8 mouse cellular contexts compared by ENCODE assay signal in the genomic region with DNA sequence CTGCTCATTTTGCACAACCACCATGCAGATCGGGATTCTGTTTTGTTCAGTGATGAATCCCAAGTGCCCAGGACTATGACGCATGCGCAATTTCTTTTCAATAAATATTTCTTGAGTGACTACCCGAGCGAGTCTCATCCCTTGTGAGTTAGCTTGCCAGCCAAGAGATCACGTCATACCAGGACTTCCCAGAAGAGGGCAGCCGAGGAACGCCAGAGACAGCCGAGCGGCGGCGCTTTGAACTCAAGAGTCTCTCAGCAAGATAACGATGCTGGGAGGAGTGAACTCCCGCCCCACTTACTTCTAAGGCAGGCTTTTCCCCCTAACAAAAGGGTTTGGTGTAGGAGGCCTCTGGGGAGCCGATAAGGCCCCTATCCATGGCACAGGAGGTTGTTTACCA. TPM values are rescaled to one million over a fixed set of nuclear protein-coding genes. Genes with fewer than 3 reads are reported as not detected.
DNase-seq lines count a peak whose midpoint lies in the region; ATAC-seq lines count a peak whose summit lies in the region.

No protein-coding gene starts in this region.

- ATAC-seq in frontal cortex, adult (ENCODE audit: low TSS enrichment) = peak; percentile 95

- H3K4me3 ChIP-seq in hindbrain, embryonic 10.5 days = no peak overlapping the region

- 5% methylated on average over 15 of the region's 15 CpGs for WGBS in hindbrain, embryonic 10.5 days

- H3K4me1 ChIP-seq in hindbrain, embryonic 10.5 days (replicated peaks) = peaks cover 15% of the 10 kb centered on the region

- DNase-seq in R1 (ENCODE audit: low read depth, low spot score) = peak; percentile 83
- DNase-seq in cerebellum, adult 9-11 months = peak; percentile 65
- DNase-seq in hindbrain, embryonic 10.5 days (ENCODE audit: low spot score) = peak; percentile 93
- peak; percentile 97 to 99 for DNase-seq in layer of hippocampus, postnatal 10 days (ENCODE audit: low spot score in 2 of 2)
- peak; percentile 83 for DNase-seq in lung, postnatal 25 days (ENCODE audit: low spot score)
- DNase-seq in retina, postnatal 1 day = peak; percentile 92
- peak; percentile 74 for DNase-seq in urinary bladder, adult 2 months (ENCODE audit: low spot score)

- peaks cover 51% of the 10 kb centered on the region for H3K27me3 ChIP-seq in hindbrain, embryonic 10.5 days (ENCODE audit: insufficient read depth, poor library complexity, severe bottlenecking)

- H3K9me3 ChIP-seq in hindbrain, embryonic 10.5 days = no peaks in the 10 kb centered on the region

- no peak overlapping the region for H3K27ac ChIP-seq in hindbrain, embryonic 10.5 days

- no peaks in the 10 kb centered on the region for H3K36me3 ChIP-seq in hindbrain, embryonic 10.5 days

RNA-seq across cellular contexts. Expression of gene Emx2, which starts 40.1 kb away (rescaled TPM):
- 1.2 and 2.3 TPM in 2 replicates for polyA plus RNA-seq in hindbrain, embryonic 10.5 days (2016; fragmentation: Nextera tagmentation; extraction: Ambion mirVana)
- total RNA-seq in layer of hippocampus, postnatal 10 days (2021) = 10 to 100 TPM; 18.6 to 24.2 TPM
- 0.13 and 0.40 TPM in 2 replicates for polyA plus RNA-seq in urinary bladder, adult 2 months (2012; rRNA removed)
